Mouse (Mus musculus) heart, embryonic 14.5 days (tissue): Measurements from ENCODE around the gene Dsn1. TPM values are rescaled to one million over a fixed set of nuclear protein-coding genes. Genes with fewer than 3 reads are reported as not detected.

Experiments
- ATAC-seq: fragments of 200-750 bp; cut with Nextera tagmentation; 2 replicates; pipeline ENCODE4 v1.8.0; 2017; ENCODE audit warnings: low read depth, moderate TSS enrichment; ENCODE audit not compliant: insufficient number of reproducible peaks, insufficient read depth, low FRiP score
- H3K27ac ChIP-seq, 2 experiments: fragments of 200-500 bp in 1 of 2; fragments of 300-500 bp in 1 of 2; sonication (generic) in 1 of 2; replicated peaks in 1 of 2; 2 replicates each; pipeline ENCODE4 v1.5.1; 2012 to 2014; ENCODE audit warnings: low read depth in 2 of 2, low read length in 2 of 2, control low read depth in 1 of 2, mild to moderate bottlenecking in 1 of 2, mixed read lengths in 1 of 2; ENCODE audit not compliant: control insufficient read depth in 1 of 2, insufficient read depth in 1 of 2
- H3K27me3 ChIP-seq: fragments of 300-500 bp; sonication (generic); 2 replicates; pipeline ENCODE4 v1.6.1; 2014; ENCODE audit warnings: mild to moderate bottlenecking, low read length, control low read depth; ENCODE audit not compliant: control insufficient read depth, insufficient read depth
- H3K36me3 ChIP-seq: fragments of 300-500 bp; sonication (generic); 2 replicates; pipeline ENCODE4 v1.6.1; 2014; ENCODE audit warnings: mild to moderate bottlenecking, control low read depth, low read length, mixed read lengths; ENCODE audit not compliant: control insufficient read depth, insufficient read depth
- H3K4me1 ChIP-seq, 2 experiments: fragments of 200-500 bp in 1 of 2; fragments of 300-500 bp in 1 of 2; sonication (generic) in 1 of 2; 2 replicates each; pipeline ENCODE4 v1.6.1; 2012 to 2014; ENCODE audit warnings: low read length in 2 of 2, control low read depth in 1 of 2, mixed read lengths in 1 of 2; ENCODE audit not compliant: control insufficient read depth in 2 of 2, insufficient read depth in 2 of 2
- H3K4me2 ChIP-seq: fragments of 300-500 bp; sonication (generic); 2 replicates; pipeline ENCODE4 v1.6.1; 2014; ENCODE audit warnings: mild to moderate bottlenecking, low read length
- H3K4me3 ChIP-seq, 2 experiments: fragments of 200-500 bp in 1 of 2; fragments of 300-500 bp in 1 of 2; sonication (generic) in 1 of 2; 2 replicates each; pipeline ENCODE4 v1.5.1; 2012 to 2014; ENCODE audit warnings: low read length in 2 of 2, mild to moderate bottlenecking in 2 of 2, control low read depth in 1 of 2, low read depth in 1 of 2, moderate library complexity in 1 of 2; ENCODE audit not compliant: control insufficient read depth in 1 of 2, insufficient read depth in 1 of 2
- H3K9ac ChIP-seq: fragments of 300-500 bp; sonication (generic); 2 replicates; pipeline ENCODE4 v1.6.1; 2014; ENCODE audit warnings: mild to moderate bottlenecking, low read length
- H3K9me3 ChIP-seq: fragments of 300-500 bp; sonication (generic); 2 replicates; pipeline ENCODE4 v1.6.1; 2016; ENCODE audit warnings: low read length, control low read depth; ENCODE audit not compliant: control insufficient read depth
- WGBS: fragments of 180-500 bp; shearing (Covaris S2); extraction: QIAGEN DNeasy Blood & Tissue Kit; methylation state at CpG from one replicate; pipeline ENCODE4 v1.1.7; 2014; 5-methylcytosine and 5-hydroxymethylcytosine counted together
- polyA plus RNA-seq: library from polyadenylated mRNA; unstranded; fragments of >200 nt; fragmentation: Nextera tagmentation; extraction: Ambion mirVana; gene quantifications from 2 replicates; pipeline ENCODE4 v1.2.1, GENCODE M21; 2014

Gene Dsn1
- polyA plus RNA-seq, 1 experiment from 2014 or later = 35.9 TPM

DNA sequence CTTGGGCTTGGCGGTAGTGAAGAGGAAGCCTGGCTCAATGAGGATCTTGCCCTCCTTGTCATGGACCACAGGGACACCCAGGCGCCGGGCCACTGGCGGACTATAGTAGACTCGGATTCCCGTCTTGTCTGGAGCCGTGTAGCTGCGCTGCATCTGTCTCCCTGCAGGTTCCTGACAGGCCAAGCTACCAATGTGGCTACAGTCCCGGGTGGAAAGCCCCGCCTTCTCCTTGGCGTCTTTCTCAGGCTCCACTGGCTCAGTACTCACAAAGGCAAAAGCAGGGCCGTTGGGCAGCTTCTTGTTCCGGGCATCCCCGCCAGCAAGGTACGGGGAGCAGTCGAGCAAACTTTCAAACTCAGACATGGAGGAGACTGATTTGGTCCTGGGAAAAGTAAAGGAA is 14.2 kb upstream of the Dsn1 start:
- Histone ChIP-seq H3K4me1 (peaks cover 6 to 14% of the 10 kb centered on the region in 2 experiments; a peak in 3 of 4 replicates), H3K9me3 (peaks cover 5% of the 10 kb centered on the region; the same call in 1 of the 2 replicates), H3K27ac (no peak overlapping the region), H3K36me3 (peaks cover 100% of the 10 kb centered on the region), H3K9ac (no peak overlapping the region), H3K4me2 (no peak overlapping the region), H3K27me3 (no peaks in the 10 kb centered on the region), H3K4me3 (no peak overlapping the region)
- ATAC-seq = no peak
- 93% methylated on average over 16 of the region's 16 CpGs for WGBS

DNA sequence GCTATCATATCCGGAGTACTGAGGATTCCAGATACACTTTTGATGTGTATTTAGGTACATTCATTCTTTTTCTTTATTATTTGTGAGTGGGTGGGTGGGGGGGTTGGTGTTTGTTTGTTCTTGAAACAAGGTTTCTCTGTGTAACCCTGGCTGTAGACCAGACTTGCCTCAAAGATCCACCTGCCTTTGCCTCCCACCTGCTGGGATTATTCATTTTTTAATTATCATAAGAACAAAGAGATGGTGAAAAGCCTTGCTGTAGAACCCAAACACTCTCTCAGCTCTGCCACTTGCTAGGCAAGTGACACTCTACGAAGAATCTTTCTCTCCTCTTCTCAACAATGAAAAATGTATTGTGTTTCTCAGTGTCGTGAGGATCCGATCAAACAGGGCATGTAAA is 12.3 kb upstream of the Dsn1 start:
- ATAC-seq = no peak
- Histone ChIP-seq H3K27ac (no peak overlapping the region), H3K4me2 (no peak overlapping the region), H3K4me1 (peaks cover 6 to 14% of the 10 kb centered on the region in 2 experiments; a peak in 3 of 4 replicates), H3K27me3 (no peaks in the 10 kb centered on the region), H3K4me3 (no peak overlapping the region), H3K36me3 (peaks cover 100% of the 10 kb centered on the region), H3K9ac (no peak overlapping the region), H3K9me3 (no peaks in the 10 kb centered on the region)
- WGBS = 91% methylated on average over 4 of the region's 4 CpGs

DNA sequence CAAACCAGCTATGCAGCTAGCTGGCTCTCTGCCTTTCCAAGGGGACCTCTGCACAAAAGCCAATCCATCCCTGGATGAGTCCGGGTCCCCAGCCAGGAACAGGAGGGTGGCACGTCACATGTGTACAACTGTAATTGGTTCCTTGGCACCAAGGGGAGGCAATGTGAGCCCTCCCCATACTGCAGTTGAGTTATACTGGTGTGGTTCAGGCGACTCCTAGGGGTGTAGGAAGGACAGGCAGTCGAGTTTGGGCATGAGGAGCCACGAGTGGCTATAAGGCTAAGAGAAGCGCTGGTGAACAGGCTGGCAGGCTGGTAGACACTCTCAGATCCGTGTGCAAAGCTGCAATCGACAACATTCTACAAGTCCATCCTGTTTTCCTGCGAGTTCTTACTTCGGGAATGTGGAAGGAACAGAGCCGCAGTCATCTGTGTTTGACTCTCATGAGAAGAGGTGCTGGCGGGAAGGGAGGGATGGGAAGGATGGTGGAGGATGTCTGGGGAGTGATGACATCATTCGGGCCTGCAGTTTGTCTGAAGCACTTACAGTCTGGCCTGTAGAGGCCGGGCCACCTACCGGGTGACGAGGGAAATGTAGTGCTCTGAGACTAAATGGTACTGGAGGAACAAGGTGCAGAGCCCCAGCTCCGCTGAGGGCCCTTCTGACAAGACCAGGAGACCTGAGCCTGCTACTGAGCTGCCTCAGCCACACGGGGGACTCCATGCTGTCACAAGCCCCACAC is 9.7 kb upstream of the Dsn1 start:
- Histone ChIP-seq H3K36me3 (peaks cover 81% of the 10 kb centered on the region), H3K4me2 (no peak overlapping the region), H3K27ac (peak overlapping the region; percentile 17 to 39; a peak in 2 of 4 replicates), H3K9ac (no peak overlapping the region), H3K4me3 (no peak overlapping the region), H3K27me3 (no peaks in the 10 kb centered on the region), H3K9me3 (no peaks in the 10 kb centered on the region), H3K4me1 (peaks cover 6 to 14% of the 10 kb centered on the region in 2 experiments; a peak in 3 of 4 replicates)
- ATAC-seq = peak; percentile 66; the same call in 1 of the 2 replicates
- 38% methylated on average over 18 of the region's 18 CpGs for WGBS

DNA sequence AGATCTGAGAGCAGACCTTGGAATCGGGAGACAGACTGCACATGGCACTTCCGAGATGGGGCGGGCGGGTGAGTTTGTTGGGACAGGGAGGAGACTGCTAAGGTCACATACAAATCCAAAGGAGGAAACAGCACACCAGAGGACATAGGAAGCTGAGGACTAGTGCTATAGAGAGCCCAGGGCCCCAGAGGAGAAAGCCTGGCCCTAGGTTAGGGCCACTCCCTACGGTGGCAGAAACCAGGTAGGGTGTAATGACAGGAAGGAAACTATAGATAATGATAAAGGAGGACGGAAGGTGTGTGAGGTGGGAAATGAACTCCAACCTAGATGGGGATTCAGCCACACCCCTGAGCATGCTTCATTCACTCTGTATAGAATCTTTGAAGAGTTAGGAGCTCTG is 5.4 kb upstream of the Dsn1 start:
- peaks cover 14 to 21% of the 10 kb centered on the region in 2 experiments; a peak in 3 of 4 replicates for H3K4me1 ChIP-seq
- H3K27me3 ChIP-seq = no peaks in the 10 kb centered on the region
- no peak overlapping the region for H3K4me2 ChIP-seq
- H3K9me3 ChIP-seq = no peaks in the 10 kb centered on the region
- no peak overlapping the region for H3K27ac ChIP-seq
- no peak overlapping the region for H3K9ac ChIP-seq
- ATAC-seq = no peak
- WGBS = 67% methylated on average over 6 of the region's 6 CpGs
- no peak overlapping the region for H3K4me3 ChIP-seq
- H3K36me3 ChIP-seq = peaks cover 37% of the 10 kb centered on the region

DNA sequence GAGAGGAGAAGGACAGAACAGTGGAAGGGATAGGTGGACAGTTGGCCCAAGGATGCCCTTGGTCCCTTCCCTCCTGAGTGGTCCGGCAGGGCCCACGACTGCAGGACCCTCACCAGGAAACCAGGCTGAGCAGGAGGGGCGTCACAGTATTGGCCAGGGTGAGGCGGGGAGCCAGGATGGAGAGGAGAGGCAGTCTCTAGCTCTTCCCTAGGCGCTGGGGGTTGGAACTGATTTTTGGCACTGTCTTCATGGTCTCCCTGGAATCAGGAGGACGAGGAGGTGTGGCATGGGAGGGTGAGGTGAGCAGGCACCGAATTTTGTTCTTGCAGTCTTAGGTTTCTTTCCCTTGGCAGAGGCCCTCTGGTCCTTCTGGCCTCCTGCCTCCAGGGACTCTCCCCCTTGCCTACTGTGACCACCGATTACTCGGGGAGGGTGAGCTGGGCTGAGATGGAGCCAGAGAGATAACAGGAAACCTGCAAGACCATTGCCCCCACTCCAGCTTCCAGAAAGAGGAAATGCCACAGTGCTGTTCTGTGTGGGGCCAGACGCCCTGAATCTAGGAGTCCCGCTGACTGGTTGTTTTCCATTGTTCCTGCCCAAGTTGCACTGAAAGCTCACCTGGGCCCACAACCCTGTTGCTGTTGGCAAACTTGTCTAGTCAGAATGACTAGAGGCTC is 3.8 kb upstream of the Dsn1 start:
- H3K9me3 ChIP-seq = no peaks in the 10 kb centered on the region

DNA sequence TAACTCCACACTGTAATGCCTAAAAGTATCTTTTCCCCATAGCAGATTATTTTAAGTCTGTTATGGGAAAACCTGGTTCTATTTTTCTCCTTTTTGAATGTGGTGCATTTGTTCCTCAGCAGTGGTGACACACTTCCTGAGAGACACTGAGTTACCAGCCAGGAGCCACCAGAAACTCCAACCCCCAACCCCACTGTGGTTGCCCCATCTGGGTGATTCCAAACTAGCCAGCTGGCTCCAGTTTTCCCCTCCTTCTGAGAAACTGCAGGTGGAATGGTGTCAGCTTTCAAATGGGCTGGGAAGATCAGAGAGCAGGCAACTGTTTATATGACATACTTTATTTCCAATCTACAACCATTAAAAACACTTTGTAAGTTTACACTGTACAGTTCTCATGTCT is 3.2 kb upstream of the Dsn1 start:
- Histone ChIP-seq H3K4me3 (no peak overlapping the region), H3K9me3 (no peaks in the 10 kb centered on the region), H3K9ac (no peak overlapping the region), H3K4me1 (peaks cover 14 to 17% of the 10 kb centered on the region in 2 experiments), H3K4me2 (no peak overlapping the region), H3K36me3 (peaks cover 17% of the 10 kb centered on the region), H3K27me3 (no peaks in the 10 kb centered on the region), H3K27ac (no peak overlapping the region)
- no peak for ATAC-seq

More for the DNA sequence above, 3.8 kb upstream of the Dsn1 start:
- Histone ChIP-seq H3K27me3 (no peaks in the 10 kb centered on the region), H3K4me3 (no peak overlapping the region), H3K4me2 (no peak overlapping the region), H3K9ac (no peak overlapping the region), H3K4me1 (peaks cover 14 to 15% of the 10 kb centered on the region in 2 experiments), H3K27ac (no peak overlapping the region), H3K36me3 (peaks cover 22% of the 10 kb centered on the region)
- ATAC-seq = no peak
- WGBS = 46% methylated on average over 11 of the region's 11 CpGs

DNA sequence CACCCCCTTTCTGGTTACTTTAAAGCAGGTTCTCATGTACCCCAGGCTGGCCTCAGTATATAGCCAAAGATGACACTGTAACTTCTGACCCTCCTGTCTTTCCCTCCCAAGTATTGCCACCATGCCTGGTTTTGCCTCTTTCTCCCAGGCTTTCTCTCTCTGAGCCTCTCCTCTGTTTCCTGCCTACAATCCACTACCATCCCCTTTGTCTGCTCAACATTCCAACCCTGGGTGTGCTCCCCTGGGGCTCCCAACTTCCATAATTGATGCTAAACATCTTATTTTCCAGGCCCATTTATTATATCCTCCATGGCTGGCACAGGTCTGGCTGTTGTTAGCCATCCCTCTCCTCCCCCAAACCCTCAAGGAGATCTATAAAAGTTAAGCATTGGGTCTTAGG is 1.6 kb upstream of the Dsn1 start:
- Histone ChIP-seq H3K27ac (no peak overlapping the region), H3K9me3 (no peaks in the 10 kb centered on the region), H3K27me3 (no peaks in the 10 kb centered on the region), H3K4me1 (peaks cover 14 to 17% of the 10 kb centered on the region in 2 experiments), H3K4me3 (no peak overlapping the region), H3K36me3 (peaks cover 22% of the 10 kb centered on the region), H3K4me2 (no peak overlapping the region), H3K9ac (no peak overlapping the region)
- no peak for ATAC-seq
